Mouse (Mus musculus) bone marrow, adult 2 months (tissue): ENCODE measurements at regions not wholly inside any gene's neighbourhood (a gene's known extent, or its start where the extent isn't known, plus 50 kb on each side); places are given as distances from the start of the nearest gene placed in this dataset.

ENCODE experiments used
- H3K27ac ChIP-seq: fragments of 200-500 bp; 2 replicates; pipeline ENCODE4 v1.5.1; 2012; ENCODE audit warnings: low read depth, mild to moderate bottlenecking, control low read depth, inconsistent platforms, low read length; ENCODE audit not compliant: control insufficient read depth, poor library complexity, insufficient read depth
- H3K4me1 ChIP-seq: fragments of 200-500 bp; 2 replicates; pipeline ENCODE4 v1.6.1; 2011; ENCODE audit warnings: low read length; ENCODE audit not compliant: control insufficient read depth, insufficient read depth
- H3K4me3 ChIP-seq: fragments of 200-500 bp; replicated peaks from 2 replicates; pipeline ENCODE3; 2011; ENCODE audit warnings: mild to moderate bottlenecking, low read depth, low read length, control low read depth; ENCODE audit not compliant: control insufficient read depth
- CTCF ChIP-seq: fragments of 200-500 bp; IDR thresholded peaks from 2 replicates; pipeline ENCODE4 v1.5.1; 2011; ENCODE audit warnings: low read length, control low read depth; ENCODE audit not compliant: control insufficient read depth, insufficient read depth
- POLR2A ChIP-seq: fragments of 200-500 bp; IDR thresholded peaks from 2 replicates; pipeline ENCODE4 v1.6.1; 2011; ENCODE audit warnings: low read depth, mild to moderate bottlenecking, control low read depth, low read length, borderline replicate concordance; ENCODE audit not compliant: control insufficient read depth
- WGBS: fragments of 180-500 bp; shearing (Covaris S2); methylation state at CpG from one replicate; pipeline ENCODE4 v1.1.7; 2018; 5-methylcytosine and 5-hydroxymethylcytosine counted together

GRCm38 (mm10) chr7:124455659-124456058 lies 473.0 kb downstream of the Hs3st4 start:
- Histone ChIP-seq H3K4me1 (no peaks in the 10 kb centered on the region), H3K27ac (no peak overlapping the region), H3K4me3 (no peak overlapping the region)
- 62% methylated on average over 3 of the region's 3 CpGs for whole genome bisulfite sequencing
- TF ChIP-seq CTCF = no peak
- TF ChIP-seq POLR2A = no peak

- WGBS = 52% methylated on average over 1 of the region's 1 CpGs
- TF ChIP-seq CTCF (no peak), POLR2A (no peak)
- Histone ChIP-seq H3K4me3 (no peak overlapping the region), H3K4me1 (no peaks in the 10 kb centered on the region), H3K27ac (no peak overlapping the region)
Measured at GRCm38 (mm10) chr7:124487326-124487725, 504.7 kb downstream of the Hs3st4 start.

GRCm38 (mm10) chr7:124491109-124491793 lies 508.6 kb downstream of the Hs3st4 start:
- Histone ChIP-seq H3K27ac (no peak overlapping the region), H3K4me1 (no peaks in the 10 kb centered on the region), H3K4me3 (no peak overlapping the region)
- TF ChIP-seq POLR2A = no peak
- no peak for TF ChIP-seq CTCF
- 62% methylated on average over 3 of the region's 3 CpGs for WGBS

- WGBS = 76% methylated on average over 3 of the region's 3 CpGs
- no peak overlapping the region for H3K4me3 ChIP-seq
Measured at GRCm38 (mm10) chr7:124491851-124492390, 509.3 kb downstream of the Hs3st4 start.

GRCm38 (mm10) chr7:124500636-124501035 lies 518.0 kb downstream of the Hs3st4 start:
- Histone ChIP-seq H3K27ac (no peak overlapping the region), H3K4me3 (no peak overlapping the region), H3K4me1 (no peaks in the 10 kb centered on the region)
- 66% methylated on average over 3 of the region's 3 CpGs for WGBS
- TF ChIP-seq CTCF (no peak), POLR2A (no peak)

More at GRCm38 (mm10) chr7:124491851-124492390, 509.3 kb downstream of the Hs3st4 start:
- TF ChIP-seq POLR2A = no peak
- TF ChIP-seq CTCF = no peak
- Histone ChIP-seq H3K4me1 (no peaks in the 10 kb centered on the region), H3K27ac (no peak overlapping the region)

- WGBS = 80% methylated on average over 5 of the region's 5 CpGs
- Histone ChIP-seq H3K4me1 (no peaks in the 10 kb centered on the region), H3K27ac (no peak overlapping the region), H3K4me3 (no peak overlapping the region)
- TF ChIP-seq CTCF (no peak), POLR2A (no peak)
Measured at GRCm38 (mm10) chr7:124502760-124503159, 520.1 kb downstream of the Hs3st4 start.

GRCm38 (mm10) chr7:124549038-124549437 lies 566.4 kb downstream of the Hs3st4 start:
- 66% methylated on average over 1 of the region's 1 CpGs for WGBS
- no peaks in the 10 kb centered on the region for H3K4me1 ChIP-seq
- H3K4me3 ChIP-seq = no peak overlapping the region
- TF ChIP-seq CTCF (no peak), POLR2A (no peak)
- no peak overlapping the region for H3K27ac ChIP-seq

- no peak overlapping the region for H3K4me3 ChIP-seq
Measured at GRCm38 (mm10) chr7:124557213-124557612, 574.5 kb downstream of the Hs3st4 start.

GRCm38 (mm10) chr7:124570804-124571203 lies 588.1 kb downstream of the Hs3st4 start:
- Histone ChIP-seq H3K4me3 (no peak overlapping the region), H3K4me1 (no peaks in the 10 kb centered on the region), H3K27ac (no peak overlapping the region)
- TF ChIP-seq CTCF (no peak), POLR2A (no peak)

More at GRCm38 (mm10) chr7:124557213-124557612, 574.5 kb downstream of the Hs3st4 start:
- Histone ChIP-seq H3K4me1 (no peaks in the 10 kb centered on the region), H3K27ac (no peak overlapping the region)
- no peak for TF ChIP-seq POLR2A
- TF ChIP-seq CTCF = no peak
